Mouse (Mus musculus) embryonic stem cell, embryonic (primary cell): Measurements from ENCODE around the gene Cpsf3.

ENCODE experiments used
- CTCF ChIA-PET, 4 experiments: fragments of 300-600 bp in 2 of 4; fragments of 350-600 bp in 2 of 4; sonication (Branson Sonifier 250); formaldehyde crosslinking; loops; one replicate each; lab custom pipeline; 2022; ENCODE audit warnings: inconsistent platforms in 2 of 4; lab: Charles Lee
- POLR2A ChIA-PET, 4 experiments: fragments of 300-600 bp in 2 of 4; fragments of 350-600 bp in 2 of 4; sonication (Branson Sonifier 250); formaldehyde crosslinking; loops; one replicate each; lab custom pipeline; 2022; ENCODE audit warnings: antibody characterized with exemption in 4 of 4, inconsistent platforms in 1 of 4; lab: Charles Lee

The Cpsf3 gene

GRCm38 (mm10) chr12:21318143-21318895 is 33.1 kb downstream of the Cpsf3 start:
- ChIA-PET POLR2A (interaction anchor here in 3 of 4 experiments (0.5 to 8.7 kb wide), 14 partner anchors 8 to 206 kb away, joined by 3 to 78 read pairs (median 6); partner anchors contain the start of genes Cpsf3 (in 2 of the 3), Itgb1bp1 (in 2 of the 3) and Adam17 (in 1 of the 3)), CTCF (interaction anchor here in 3 of 4 experiments (0.6 to 2.1 kb wide), 13 partner anchors 9 to 207 kb away, joined by 3 to 6 read pairs (median 4); partner anchors contain the start of genes Adam17 (in 1 of the 3) and Itgb1bp1 (in 1 of the 3))

DNA sequence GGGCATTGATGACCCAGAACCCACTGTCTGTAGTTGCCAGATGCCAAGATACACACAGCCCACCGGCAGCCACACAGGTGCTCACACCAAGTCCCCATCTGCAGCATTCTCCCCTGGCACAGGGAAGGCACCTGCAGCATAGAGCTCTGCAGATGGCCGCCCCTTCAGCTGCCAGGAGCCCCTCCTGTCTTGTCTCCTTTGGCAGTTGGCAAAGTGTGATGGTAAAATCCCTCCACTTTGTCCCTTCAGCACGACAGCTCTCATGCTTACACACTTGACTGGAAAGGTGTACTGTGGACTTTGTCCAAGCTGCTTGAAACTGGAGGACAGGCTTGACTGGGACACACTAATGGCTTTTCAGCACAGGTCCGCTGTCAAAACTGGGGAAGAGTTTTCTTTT is 35.1 kb downstream of the Cpsf3 start:
- CTCF ChIA-PET, result interaction anchor here in 2 of 4 experiments (0.6 to 0.9 kb wide), 3 partner anchors 9 to 204 kb away, joined by 3 to 5 read pairs (median 5); no protein-coding TSS in a partner anchor
- POLR2A ChIA-PET, result interaction anchor here in 2 of 4 experiments (0.8 to 8.3 kb wide), 4 partner anchors 8 to 53 kb away, joined by 3 to 47 read pairs (median 3); partner anchors contain the start of gene Adam17 (in 1 of the 2)

DNA sequence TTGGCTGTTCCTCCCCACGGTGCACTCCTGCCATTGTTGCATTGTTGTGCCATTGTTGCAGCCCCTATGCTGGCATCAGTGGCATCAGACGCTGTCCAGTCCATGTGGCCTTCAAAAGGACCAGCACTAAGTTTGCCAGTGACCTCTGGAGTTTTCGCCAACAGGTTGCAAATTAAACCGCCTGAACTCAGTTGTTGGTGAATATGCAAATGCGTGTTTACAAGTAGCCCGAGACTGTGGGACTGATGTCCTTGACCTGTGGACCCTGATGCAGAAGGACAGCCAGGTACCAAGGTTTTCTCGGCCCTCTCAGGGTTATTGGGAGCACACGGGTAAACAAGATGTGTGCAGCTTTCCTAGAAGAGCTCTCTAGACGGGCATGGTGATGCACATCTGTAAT is 36.0 kb downstream of the Cpsf3 start:
- POLR2A ChIA-PET, result interaction anchor here in 2 of 4 experiments (1.3 to 8.3 kb wide), 3 partner anchors 8 to 16 kb away, joined by 3 to 47 read pairs (median 8); no protein-coding TSS in a partner anchor
- CTCF ChIA-PET, result interaction anchor here in 1 of 4 experiments (0.9 kb wide), 1 partner anchor 203 kb away, joined by 3 read pairs; no protein-coding TSS in a partner anchor

- POLR2A ChIA-PET, result interaction anchor here in 1 of 4 experiments (1.4 kb wide), 1 partner anchor 10 kb away, joined by 8 read pairs; no protein-coding TSS in a partner anchor
These were observed 37.1 kb downstream of the Cpsf3 start for GRCm38 (mm10) chr12:21322296-21322695.

GRCm38 (mm10) chr12:21322856-21323255 is 37.7 kb downstream of the Cpsf3 start:
- CTCF ChIA-PET, result no interaction called here
- POLR2A ChIA-PET, result interaction anchor here in 3 of 4 experiments (0.6 to 1.0 kb wide), 5 partner anchors 9 to 95 kb away, joined by 3 read pairs; partner anchors contain the start of genes Ywhaq (in 2 of the 3) and Itgb1bp1 (in 1 of the 3)

More at GRCm38 (mm10) chr12:21322296-21322695, 37.1 kb downstream of the Cpsf3 start:
- CTCF ChIA-PET, result no interaction called here

DNA sequence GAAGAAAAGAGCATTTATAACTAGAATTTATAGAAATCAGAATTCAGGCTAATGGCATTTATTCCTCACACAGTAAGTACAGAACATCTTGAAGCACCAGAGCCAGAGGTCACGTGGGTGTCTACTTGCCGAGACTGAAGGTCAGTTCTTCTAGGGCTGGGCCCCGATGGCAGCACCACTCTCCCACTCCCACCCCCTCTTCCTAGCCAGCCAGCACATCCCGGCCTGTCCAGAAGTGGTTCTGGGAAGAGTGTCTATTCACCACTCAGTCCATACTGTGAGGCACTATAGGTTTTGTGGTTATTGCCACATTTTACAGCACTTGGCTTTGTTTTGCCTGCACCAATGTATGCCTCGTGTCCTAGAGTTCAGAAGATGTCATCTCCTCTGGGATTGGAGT is 38.9 kb downstream of the Cpsf3 start:
- CTCF ChIA-PET, result no interaction called here
- POLR2A ChIA-PET, result no interaction called here

- CTCF ChIA-PET, result interaction anchor here in 1 of 4 experiments (1.2 kb wide), 1 partner anchor 8 kb away, joined by 4 read pairs; no protein-coding TSS in a partner anchor
- POLR2A ChIA-PET, result interaction anchor here in 3 of 4 experiments (0.6 to 3.4 kb wide), 5 partner anchors 8 to 36 kb away, joined by 3 to 19 read pairs (median 4); partner anchors contain the start of gene Iah1 (in 2 of the 3)
These were observed 40.1 kb downstream of the Cpsf3 start for GRCm38 (mm10) chr12:21325266-21325665.

DNA sequence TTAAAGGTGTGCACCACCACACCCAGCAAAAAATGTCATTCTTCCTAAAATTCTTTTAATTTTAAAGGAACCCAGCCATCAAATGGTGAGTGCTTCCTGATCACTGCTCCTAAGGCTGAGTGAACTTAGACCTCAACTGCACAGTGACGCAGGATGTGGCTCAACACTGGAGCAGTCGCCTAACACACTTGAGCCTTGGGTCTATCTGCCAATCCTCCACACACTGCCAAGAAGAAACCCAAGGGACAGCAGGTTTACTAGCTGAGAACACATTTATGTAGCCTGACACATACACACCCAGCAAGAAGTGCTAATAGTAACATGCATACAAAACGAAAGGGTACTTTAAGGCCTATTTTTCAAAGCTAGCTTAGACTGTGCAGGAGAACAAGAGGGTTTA is 41.1 kb downstream of the Cpsf3 start:
- ChIA-PET CTCF (interaction anchor here in 1 of 4 experiments (0.6 kb wide), 1 partner anchor 47 kb away, joined by 3 read pairs; the partner anchor contains the start of gene Adam17), POLR2A (interaction anchor here in 2 of 4 experiments (0.8 to 3.4 kb wide), 5 partner anchors 9 to 61 kb away, joined by 3 to 19 read pairs (median 6); partner anchors contain the start of gene Iah1 (in 2 of the 2))

GRCm38 (mm10) chr12:21329661-21330400 is 44.6 kb downstream of the Cpsf3 start:
- POLR2A ChIA-PET, result interaction anchor here in 3 of 4 experiments (0.6 to 3.9 kb wide), 12 partner anchors 9 to 163 kb away, joined by 3 to 24 read pairs (median 4); partner anchors contain the start of genes Iah1 (in 2 of the 3) and Itgb1bp1 (in 1 of the 3)
- CTCF ChIA-PET, result interaction anchor here in 3 of 4 experiments (0.6 to 2.0 kb wide), 5 partner anchors 10 to 196 kb away, joined by 3 to 6 read pairs (median 4); partner anchors contain the start of gene Iah1 (in 1 of the 3)

GRCm38 (mm10) chr12:21330961-21331576 is 45.9 kb downstream of the Cpsf3 start:
- ChIA-PET CTCF (interaction anchor here in 3 of 4 experiments (0.6 to 1.2 kb wide), 3 partner anchors 13 to 645 kb away, joined by 3 to 4 read pairs (median 3); partner anchors contain the start of gene Iah1 (in 1 of the 3)), POLR2A (interaction anchor here in 2 of 4 experiments (1.1 to 3.9 kb wide), 6 partner anchors 14 to 164 kb away, joined by 3 to 24 read pairs (median 5); partner anchors contain the start of gene Iah1 (in 2 of the 2))

DNA sequence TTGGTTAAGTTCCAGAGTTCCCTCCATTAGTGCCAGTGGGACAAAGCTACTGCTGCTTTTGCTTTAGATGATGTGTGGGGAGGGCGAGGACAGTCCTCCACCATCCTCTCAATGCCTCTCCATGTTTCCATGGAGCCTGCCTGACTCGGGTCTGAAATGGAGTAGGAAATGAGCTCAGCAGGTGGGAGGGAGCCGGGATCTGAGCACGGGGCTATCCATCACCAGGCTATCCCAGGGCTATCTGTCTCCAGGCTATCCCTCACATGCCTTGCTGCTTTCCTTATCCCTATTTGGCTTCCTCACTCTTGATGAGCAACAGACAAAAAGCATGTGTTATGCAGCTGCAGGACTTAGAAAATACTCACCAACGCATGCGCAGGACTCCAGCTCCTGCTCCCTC is 46.5 kb downstream of the Cpsf3 start:
- CTCF ChIA-PET, result no interaction called here
- POLR2A ChIA-PET, result interaction anchor here in 1 of 4 experiments (0.7 to 3.9 kb wide), 4 partner anchors 15 to 164 kb away, joined by 3 to 24 read pairs (median 4); partner anchors contain the start of gene Iah1

- ChIA-PET CTCF (no interaction called here), POLR2A (interaction anchor here in 1 of 4 experiments (1.9 kb wide), 1 partner anchor 16 kb away, joined by 6 read pairs; no protein-coding TSS in a partner anchor)
These were observed 47.8 kb downstream of the Cpsf3 start for GRCm38 (mm10) chr12:21333021-21333420.

- ChIA-PET CTCF (no interaction called here), POLR2A (interaction anchor here in 1 of 4 experiments (1.9 kb wide), 1 partner anchor 17 kb away, joined by 6 read pairs; no protein-coding TSS in a partner anchor)
These were observed 48.6 kb downstream of the Cpsf3 start for GRCm38 (mm10) chr12:21333766-21334165.

GRCm38 (mm10) chr12:21335869-21336268 is 50.7 kb downstream of the Cpsf3 start:
- ChIA-PET POLR2A (interaction anchor here in 2 of 4 experiments (0.6 to 2.0 kb wide), 4 partner anchors 9 to 131 kb away, joined by 3 to 6 read pairs (median 4); partner anchors contain the start of gene Adam17 (in 1 of the 2)), CTCF (no interaction called here)

- ChIA-PET CTCF (no interaction called here), POLR2A (interaction anchor here in 1 of 4 experiments (1.0 kb wide), 1 partner anchor 14 kb away, joined by 3 read pairs; no protein-coding TSS in a partner anchor)
These were observed 52.0 kb downstream of the Cpsf3 start for GRCm38 (mm10) chr12:21337171-21337570.

GRCm38 (mm10) chr12:21340674-21341073 is 55.5 kb downstream of the Cpsf3 start:
- POLR2A ChIA-PET, result interaction anchor here in 1 of 4 experiments (1.2 kb wide), 1 partner anchor 54 kb away, joined by 3 read pairs; the partner anchor contains the start of gene Itgb1bp1
- CTCF ChIA-PET, result no interaction called here

GRCm38 (mm10) chr12:21346972-21347371 is 61.8 kb downstream of the Cpsf3 start:
- ChIA-PET CTCF (no interaction called here), POLR2A (interaction anchor here in 1 of 4 experiments (0.6 to 1.1 kb wide), 5 partner anchors 10 to 213 kb away, joined by 3 to 4 read pairs (median 3); partner anchors contain the start of gene Iah1)
